Mouse (Mus musculus) limb, embryonic 14.5 days (tissue): Measurements from ENCODE around the gene Gm10382. TPM values are rescaled to one million over a fixed set of nuclear protein-coding genes. Genes with fewer than 3 reads are reported as not detected.

Source experiments
- ATAC-seq: fragments of 200-750 bp; cut with Nextera tagmentation; 2 replicates; pipeline ENCODE4 v1.8.0; 2017; ENCODE audit warnings: low read depth, moderate number of reproducible peaks, moderate TSS enrichment; ENCODE audit not compliant: low FRiP score
- DNase-seq: peaks from one replicate; pipeline ENCODE4 v3.0.0-alpha.2; 2015; ENCODE audit warnings: low spot score
- H3K27ac ChIP-seq: fragments of 300-500 bp; sonication (generic); replicated peaks from 2 replicates; pipeline ENCODE4 v1.5.1; 2014; ENCODE audit warnings: low read depth, mild to moderate bottlenecking, low read length, moderate library complexity, mixed read lengths
- H3K27me3 ChIP-seq: fragments of 300-500 bp; sonication (generic); 2 replicates; pipeline ENCODE4 v1.6.1; 2014; ENCODE audit warnings: low read length, mixed read lengths; ENCODE audit not compliant: control insufficient read depth, insufficient read depth
- H3K36me3 ChIP-seq: fragments of 300-500 bp; sonication (generic); 2 replicates; pipeline ENCODE4 v1.6.1; 2014; ENCODE audit warnings: mild to moderate bottlenecking, low read length, moderate library complexity, mixed read lengths; ENCODE audit not compliant: control insufficient read depth, insufficient read depth
- H3K4me1 ChIP-seq: fragments of 300-500 bp; sonication (generic); 2 replicates; pipeline ENCODE4 v1.6.1; 2014; ENCODE audit warnings: antibody characterized with exemption, low read length, mixed read lengths; ENCODE audit not compliant: control insufficient read depth, insufficient read depth
- H3K4me2 ChIP-seq: fragments of 300-500 bp; sonication (generic); replicated peaks from 2 replicates; pipeline ENCODE4 v1.6.1; 2014; ENCODE audit warnings: low read depth, mild to moderate bottlenecking, low read length, moderate library complexity; ENCODE audit not compliant: severe bottlenecking
- H3K4me3 ChIP-seq: fragments of 300-500 bp; sonication (generic); replicated peaks from 2 replicates; pipeline ENCODE4 v1.5.1; 2014; ENCODE audit warnings: low read length
- H3K9ac ChIP-seq: fragments of 300-500 bp; sonication (generic); 2 replicates; pipeline ENCODE4 v1.6.1; 2014; ENCODE audit warnings: mild to moderate bottlenecking, low read depth, low read length, moderate library complexity; ENCODE audit not compliant: severe bottlenecking
- H3K9me3 ChIP-seq: fragments of 300-500 bp; sonication (generic); 2 replicates; pipeline ENCODE4 v1.6.1; 2016; ENCODE audit warnings: low read length; ENCODE audit not compliant: control insufficient read depth
- POLR2A ChIP-seq: fragments of 200-500 bp; IDR thresholded peaks from 2 replicates; pipeline ENCODE4 v1.8.0; 2012; ENCODE audit warnings: inconsistent platforms, mild to moderate bottlenecking, moderate library complexity, borderline replicate concordance; ENCODE audit not compliant: insufficient read depth, insufficient read length; ENCODE audit errors: extremely low read depth
- WGBS: fragments of 180-500 bp; shearing (Covaris S2); extraction: QIAGEN DNeasy Blood & Tissue Kit; methylation state at CpG from one replicate; pipeline ENCODE4 v1.1.7; 2014; 5-methylcytosine and 5-hydroxymethylcytosine counted together
- polyA plus RNA-seq, 2 experiments: library from polyadenylated mRNA; depleted of rRNA in 1 of 2; stranded (reverse) in 1 of 2; unstranded in 1 of 2; fragments of >200 nt; fragmentation: Nextera tagmentation in 1 of 2; extraction: Ambion mirVana in 1 of 2; gene quantifications; 2 replicates each; pipeline versions ENCODE4 v1.2.1 to v1.2.3; 2012 to 2014

The Gm10382 gene
- polyA plus RNA-seq, 2 experiments = 0.08 to 0.45 TPM

GRCm38 (mm10) chr5:125395008-125395407 is 5.9 kb downstream of the Gm10382 start:
- no peak for TF ChIP-seq POLR2A
- no peaks in the 10 kb centered on the region for H3K27me3 ChIP-seq
- DNase-seq (no peak), ATAC-seq (no peak)
- H3K4me3 ChIP-seq = no peak overlapping the region
- peak overlapping the region; percentile 98 for H3K27ac ChIP-seq
- WGBS = 48% methylated on average over 3 of the region's 3 CpGs
- no peaks in the 10 kb centered on the region for H3K36me3 ChIP-seq
- H3K9ac ChIP-seq = no peak overlapping the region
- peak overlapping the region; percentile 59; the same call in 1 of the 2 replicates for H3K4me2 ChIP-seq
- H3K9me3 ChIP-seq = no peaks in the 10 kb centered on the region
- peaks cover 21% of the 10 kb centered on the region for H3K4me1 ChIP-seq

- H3K4me2 ChIP-seq = no peak overlapping the region
- H3K36me3 ChIP-seq = no peaks in the 10 kb centered on the region
- DNase-seq = no peak
- WGBS = 68% methylated on average over 7 of the region's 7 CpGs
- no peak for TF ChIP-seq POLR2A
- peaks cover 5% of the 10 kb centered on the region; the same call in 1 of the 2 replicates for H3K4me1 ChIP-seq
- no peaks in the 10 kb centered on the region for H3K9me3 ChIP-seq
- no peak overlapping the region for H3K9ac ChIP-seq
- no peak overlapping the region for H3K4me3 ChIP-seq
- ATAC-seq = no peak
- no peaks in the 10 kb centered on the region for H3K27me3 ChIP-seq
- H3K27ac ChIP-seq = no peak overlapping the region
Observed at GRCm38 (mm10) chr5:125400903-125401302, 11.8 kb downstream of the Gm10382 start.

GRCm38 (mm10) chr5:125402476-125402875 is 13.4 kb downstream of the Gm10382 start:
- H3K4me2 ChIP-seq = no peak overlapping the region
- no peaks in the 10 kb centered on the region for H3K9me3 ChIP-seq
- 53% methylated on average over 10 of the region's 10 CpGs for WGBS
- no peak for DNase-seq
- TF ChIP-seq POLR2A = no peak
- no peak overlapping the region for H3K9ac ChIP-seq
- H3K36me3 ChIP-seq = no peaks in the 10 kb centered on the region
- H3K27me3 ChIP-seq = no peaks in the 10 kb centered on the region
- no peak overlapping the region for H3K27ac ChIP-seq
- peaks cover 12% of the 10 kb centered on the region for H3K4me1 ChIP-seq
- ATAC-seq = no peak
- no peak overlapping the region for H3K4me3 ChIP-seq

GRCm38 (mm10) chr5:125402991-125403390 is 13.9 kb downstream of the Gm10382 start:
- no peak overlapping the region for H3K9ac ChIP-seq
- no peaks in the 10 kb centered on the region for H3K36me3 ChIP-seq
- H3K4me1 ChIP-seq = peaks cover 12% of the 10 kb centered on the region
- DNase-seq = no peak
- no peak overlapping the region for H3K27ac ChIP-seq
- H3K4me2 ChIP-seq = no peak overlapping the region
- H3K9me3 ChIP-seq = no peaks in the 10 kb centered on the region
- no peak for TF ChIP-seq POLR2A
- H3K4me3 ChIP-seq = no peak overlapping the region
- ATAC-seq = no peak
- H3K27me3 ChIP-seq = no peaks in the 10 kb centered on the region
- WGBS = 53% methylated on average over 6 of the region's 6 CpGs

- ATAC-seq (0 out of 2 replicates have a peak, but pooled peaks have one; percentile 25), DNase-seq (peak; percentile 90)
- H3K4me3 ChIP-seq = peak overlapping the region; percentile 58
- H3K9me3 ChIP-seq = no peaks in the 10 kb centered on the region
- no peak overlapping the region for H3K27ac ChIP-seq
- H3K9ac ChIP-seq = no peak overlapping the region
- peak overlapping the region; percentile 51 for H3K4me2 ChIP-seq
- no peaks in the 10 kb centered on the region for H3K27me3 ChIP-seq
- H3K4me1 ChIP-seq = peaks cover 12% of the 10 kb centered on the region
- H3K36me3 ChIP-seq = no peaks in the 10 kb centered on the region
- TF ChIP-seq POLR2A = no peak
- WGBS = 16% methylated on average over 31 of the region's 31 CpGs
Observed at GRCm38 (mm10) chr5:125403481-125404465, 14.7 kb downstream of the Gm10382 start.
